Mouse (Mus musculus) limb, embryonic 12.5 days (tissue): ENCODE data around the gene Gm36864. TPM values are rescaled to one million over a fixed set of nuclear protein-coding genes. Genes with fewer than 3 reads are reported as not detected.
A peak's percentile ranks its signal among the peaks of the same experiment; 100 is the strongest.

Source experiments
- ATAC-seq: fragments of 200-750 bp; cut with Nextera tagmentation; 2 replicates; pipeline ENCODE4 v1.8.0; 2017; ENCODE audit warnings: low read depth, moderate TSS enrichment; ENCODE audit not compliant: insufficient number of reproducible peaks, insufficient read depth, low FRiP score, low TSS enrichment
- H3K27ac ChIP-seq: fragments of 300-500 bp; sonication (generic); 2 replicates; pipeline ENCODE4 v1.5.1; 2016; ENCODE audit warnings: mild to moderate bottlenecking, moderate library complexity
- H3K27me3 ChIP-seq: fragments of 300-500 bp; sonication (generic); 2 replicates; pipeline ENCODE4 v1.6.1; 2016; ENCODE audit warnings: mild to moderate bottlenecking, moderate library complexity
- H3K36me3 ChIP-seq: fragments of 300-500 bp; sonication (generic); 2 replicates; pipeline ENCODE4 v1.6.1; 2016; ENCODE audit warnings: mild to moderate bottlenecking, moderate library complexity
- H3K4me1 ChIP-seq: fragments of 300-500 bp; sonication (generic); replicated peaks from 2 replicates; pipeline ENCODE4 v1.6.1; 2016
- H3K4me2 ChIP-seq: fragments of 300-500 bp; sonication (generic); 2 replicates; pipeline ENCODE4 v1.6.1; 2016; ENCODE audit warnings: mild to moderate bottlenecking, moderate library complexity
- H3K4me3 ChIP-seq: fragments of 300-500 bp; sonication (generic); replicated peaks from 2 replicates; pipeline ENCODE4 v1.5.1; 2016; ENCODE audit warnings: mild to moderate bottlenecking
- H3K9ac ChIP-seq: fragments of 300-500 bp; sonication (generic); replicated peaks from 2 replicates; pipeline ENCODE4 v1.6.1; 2016; ENCODE audit warnings: mild to moderate bottlenecking, moderate library complexity
- H3K9me3 ChIP-seq: fragments of 300-500 bp; sonication (generic); 2 replicates; pipeline ENCODE4 v1.6.1; 2016; ENCODE audit warnings: mild to moderate bottlenecking, moderate library complexity
- WGBS: fragments of 180-500 bp; shearing (Covaris S2); methylation state at CpG from one replicate; pipeline ENCODE4 v1.1.7; 2016; 5-methylcytosine and 5-hydroxymethylcytosine counted together
- polyA plus RNA-seq: library from polyadenylated mRNA; unstranded; fragments of >200 nt; fragmentation: Nextera tagmentation; extraction: Ambion mirVana; gene quantifications from 2 replicates; pipeline ENCODE4 v1.2.1, GENCODE M21; 2016

The Gm36864 gene
- polyA plus RNA-seq, 1 experiment from 2014 or later = 0.14 TPM

- H3K4me1 ChIP-seq = peaks cover 6% of the 10 kb centered on the region
- no peaks in the 10 kb centered on the region for H3K9me3 ChIP-seq
- 72% methylated on average over 6 of the region's 6 CpGs for WGBS
- ATAC-seq = no peak
- H3K4me2 ChIP-seq = no peak overlapping the region
- no peak overlapping the region for H3K4me3 ChIP-seq
- no peak overlapping the region for H3K9ac ChIP-seq
- H3K27me3 ChIP-seq = peaks cover 39% of the 10 kb centered on the region
- H3K36me3 ChIP-seq = no peaks in the 10 kb centered on the region
- no peak overlapping the region for H3K27ac ChIP-seq
These were observed 24.4 kb downstream of the Gm36864 start for GRCm38 (mm10) chr7:44260410-44260809.

- Histone ChIP-seq H3K4me3 (no peak within 1 kb of the TSS), H3K27ac (no peak within 1 kb of the TSS), H3K4me1 (peaks cover 6% of the 10 kb centered on the region), H3K9ac (0 out of 2 replicates have a peak within 1 kb of the TSS, but pooled peaks have one; percentile 2), H3K4me2 (no peak within 1 kb of the TSS), H3K36me3 (no peaks in the 10 kb centered on the region), H3K9me3 (no peaks in the 10 kb centered on the region), H3K27me3 (peaks cover 42% of the 10 kb centered on the region)
- ATAC-seq = no peak
- 61% methylated on average over 5 of the region's 5 CpGs for WGBS
These were observed 25.2 kb downstream of the Gm36864 start, which contains the start of gene Gm15517 for GRCm38 (mm10) chr7:44261147-44261546. Gm15517 (plus strand) TSS chr7:44261447.

GRCm38 (mm10) chr7:44262791-44263643, 27.0 kb downstream of the Gm36864 start:
- H3K4me2 ChIP-seq = peak overlapping the region; percentile 52
- H3K4me3 ChIP-seq = peak overlapping the region; percentile 16
- no peaks in the 10 kb centered on the region for H3K36me3 ChIP-seq
- peaks cover 56% of the 10 kb centered on the region for H3K27me3 ChIP-seq
- H3K9me3 ChIP-seq = no peaks in the 10 kb centered on the region
- no peak overlapping the region for H3K9ac ChIP-seq
- H3K4me1 ChIP-seq = peaks cover 6% of the 10 kb centered on the region
- 3% methylated on average over 34 of the region's 34 CpGs for WGBS
- peak; percentile 65 for ATAC-seq
- no peak overlapping the region for H3K27ac ChIP-seq

GRCm38 (mm10) chr7:44268117-44268516, 32.1 kb downstream of the Gm36864 start:
- Histone ChIP-seq H3K27ac (no peak overlapping the region), H3K36me3 (no peaks in the 10 kb centered on the region), H3K9me3 (no peaks in the 10 kb centered on the region), H3K9ac (no peak overlapping the region; the same call in 1 of the 2 replicates), H3K4me3 (no peak overlapping the region), H3K4me2 (no peak overlapping the region), H3K4me1 (peaks cover 4% of the 10 kb centered on the region), H3K27me3 (peaks cover 60% of the 10 kb centered on the region)
- no peak for ATAC-seq
- WGBS = 77% methylated on average over 11 of the region's 11 CpGs

GRCm38 (mm10) chr7:44269397-44269796, 33.4 kb downstream of the Gm36864 start:
- Histone ChIP-seq H3K4me2 (no peak overlapping the region), H3K27me3 (peaks cover 61% of the 10 kb centered on the region), H3K4me1 (no peaks in the 10 kb centered on the region), H3K4me3 (no peak overlapping the region), H3K27ac (no peak overlapping the region), H3K36me3 (no peaks in the 10 kb centered on the region), H3K9ac (no peak overlapping the region), H3K9me3 (no peaks in the 10 kb centered on the region)
- WGBS = 87% methylated on average over 2 of the region's 2 CpGs
- ATAC-seq = no peak

- Histone ChIP-seq H3K36me3 (no peaks in the 10 kb centered on the region), H3K4me3 (no peak overlapping the region), H3K27ac (no peak overlapping the region), H3K9me3 (no peaks in the 10 kb centered on the region), H3K4me1 (no peaks in the 10 kb centered on the region), H3K9ac (no peak overlapping the region), H3K27me3 (peaks cover 69% of the 10 kb centered on the region), H3K4me2 (no peak overlapping the region)
- no peak for ATAC-seq
- WGBS = 73% methylated on average over 2 of the region's 2 CpGs
These were observed 35.3 kb downstream of the Gm36864 start for GRCm38 (mm10) chr7:44271309-44271708.

- 85% methylated on average over 7 of the region's 7 CpGs for WGBS
- no peaks in the 10 kb centered on the region for H3K36me3 ChIP-seq
- H3K4me3 ChIP-seq = no peak overlapping the region
- ATAC-seq = no peak
- H3K27me3 ChIP-seq = peaks cover 67% of the 10 kb centered on the region
- H3K9me3 ChIP-seq = no peaks in the 10 kb centered on the region
- no peak overlapping the region for H3K9ac ChIP-seq
- no peak overlapping the region for H3K27ac ChIP-seq
- H3K4me2 ChIP-seq = no peak overlapping the region
- no peaks in the 10 kb centered on the region for H3K4me1 ChIP-seq
These were observed 36.6 kb downstream of the Gm36864 start for GRCm38 (mm10) chr7:44272546-44272945.

- Histone ChIP-seq H3K4me1 (no peaks in the 10 kb centered on the region), H3K27me3 (peaks cover 61% of the 10 kb centered on the region), H3K27ac (no peak overlapping the region), H3K4me2 (no peak overlapping the region), H3K36me3 (no peaks in the 10 kb centered on the region), H3K9ac (no peak overlapping the region), H3K4me3 (no peak overlapping the region), H3K9me3 (no peaks in the 10 kb centered on the region)
- ATAC-seq = no peak
- WGBS = 61% methylated on average over 7 of the region's 7 CpGs
These were observed 37.5 kb downstream of the Gm36864 start for GRCm38 (mm10) chr7:44273446-44273845.

- H3K9ac ChIP-seq = no peak overlapping the region
- H3K4me1 ChIP-seq = no peaks in the 10 kb centered on the region
- H3K36me3 ChIP-seq = no peaks in the 10 kb centered on the region
- H3K4me3 ChIP-seq = no peak overlapping the region
- peaks cover 56% of the 10 kb centered on the region for H3K27me3 ChIP-seq
- no peak overlapping the region for H3K27ac ChIP-seq
- 23% methylated on average over 11 of the region's 11 CpGs for WGBS
- H3K4me2 ChIP-seq = no peak overlapping the region
- no peaks in the 10 kb centered on the region for H3K9me3 ChIP-seq
- ATAC-seq = no peak
These were observed 38.1 kb downstream of the Gm36864 start for GRCm38 (mm10) chr7:44274096-44274495.

- Histone ChIP-seq H3K9me3 (no peaks in the 10 kb centered on the region), H3K4me1 (no peaks in the 10 kb centered on the region), H3K9ac (no peak overlapping the region), H3K4me3 (no peak overlapping the region), H3K4me2 (no peak overlapping the region), H3K36me3 (no peaks in the 10 kb centered on the region), H3K27ac (no peak overlapping the region), H3K27me3 (peaks cover 52% of the 10 kb centered on the region)
- ATAC-seq = no peak
- WGBS = 77% methylated on average over 3 of the region's 3 CpGs
These were observed 39.6 kb downstream of the Gm36864 start for GRCm38 (mm10) chr7:44275546-44275945.

GRCm38 (mm10) chr7:44276461-44277249, 40.7 kb downstream of the Gm36864 start:
- Histone ChIP-seq H3K27me3 (peaks cover 49% of the 10 kb centered on the region), H3K4me2 (no peak overlapping the region), H3K4me3 (no peak overlapping the region), H3K36me3 (no peaks in the 10 kb centered on the region), H3K9me3 (no peaks in the 10 kb centered on the region), H3K27ac (no peak overlapping the region), H3K4me1 (no peaks in the 10 kb centered on the region), H3K9ac (no peak overlapping the region)
- WGBS = 70% methylated on average over 10 of the region's 10 CpGs
- no peak for ATAC-seq
